Mouse (Mus musculus) MEL (cell line): ENCODE results near the gene Gm9913.

ENCODE experiments used
- EP300 ChIP-seq, 2 experiments: IDR thresholded peaks; 2 replicates each; pipeline ENCODE4 v1.6.1; 2011; ENCODE audit warnings: improper control_type of control experiment in 2 of 2, low read length in 2 of 2, low read depth in 1 of 2, mild to moderate bottlenecking in 1 of 2
- POLR2AphosphoS2 ChIP-seq: IDR thresholded peaks from 2 replicates; pipeline ENCODE4 v1.6.1; 2011; ENCODE audit warnings: low read length, improper control_type of control experiment
- ZNF384 ChIP-seq: IDR thresholded peaks from 2 replicates; pipeline ENCODE4 v1.6.1; 2012; ENCODE audit warnings: low read depth, mild to moderate bottlenecking, inconsistent platforms, low read length, improper control_type of control experiment

DNA sequence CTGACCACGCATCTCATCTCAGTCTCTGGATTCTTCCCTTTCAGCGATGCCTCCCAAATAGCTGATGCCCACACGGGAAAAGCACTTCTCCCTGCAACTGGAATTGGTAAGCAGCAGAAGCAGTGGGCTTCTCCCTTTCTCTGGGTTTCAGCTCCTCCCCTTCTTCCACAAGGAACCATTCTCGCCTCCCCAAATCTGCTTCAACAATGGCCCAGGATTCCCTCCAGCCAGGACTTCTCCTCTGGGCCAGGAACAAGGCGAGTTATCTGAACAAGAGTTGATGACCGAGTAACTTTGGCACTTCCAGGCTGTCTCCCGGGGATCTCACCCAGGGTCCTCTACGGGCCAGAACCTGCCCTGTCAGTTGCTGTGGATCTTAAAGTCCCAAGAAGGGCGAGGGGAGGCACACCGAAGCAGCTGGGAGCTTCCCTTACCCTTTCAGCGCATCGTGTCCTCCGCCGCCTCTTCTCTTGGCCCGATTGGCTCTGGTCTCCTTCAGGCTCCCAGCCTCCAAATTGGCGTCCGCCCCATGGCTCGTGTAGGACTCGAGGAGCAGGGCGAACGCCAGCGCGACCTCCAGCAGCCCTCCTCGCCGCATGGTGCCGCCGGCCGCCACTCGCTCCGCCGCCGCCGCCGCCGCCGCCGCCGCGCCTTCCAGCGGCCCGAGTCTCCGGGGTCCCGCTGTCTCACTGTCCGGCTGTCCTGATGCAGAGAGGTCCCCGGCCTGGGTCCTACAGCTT, at the start of gene Gm9913:
- no peak for TF ChIP-seq ZNF384
- TF ChIP-seq POLR2AphosphoS2, result no peak
- TF ChIP-seq EP300 (IDR thresholded peaks at IDR 0.05; ENCODE audit: low read depth in 1 of 2, low read length in 2 of 2), result no peak
